Mouse (Mus musculus) midbrain, embryonic 13.5 days (tissue): Measurements from ENCODE around the gene Aga. TPM values are rescaled to one million over a fixed set of nuclear protein-coding genes. Genes with fewer than 3 reads are reported as not detected.
"Not testable (repeated sequence)": the region's sequence is repeated elsewhere in the genome, so short reads cannot be mapped to it uniquely, and the experiment has no call there.

Experiments used
- ATAC-seq: fragments of 200-750 bp; cut with Nextera tagmentation; 2 replicates; pipeline ENCODE4 v1.8.0; 2017; ENCODE audit warnings: mild to moderate bottlenecking, moderate TSS enrichment, moderate library complexity
- H3K27ac ChIP-seq: fragments of 300-500 bp; sonication (generic); 2 replicates; pipeline ENCODE4 v1.5.1; 2015; ENCODE audit warnings: inconsistent platforms, mild to moderate bottlenecking, moderate library complexity
- H3K27me3 ChIP-seq: fragments of 300-500 bp; sonication (generic); 2 replicates; pipeline ENCODE4 v1.6.1; 2015; ENCODE audit warnings: mild to moderate bottlenecking, inconsistent platforms
- H3K36me3 ChIP-seq: fragments of 300-500 bp; sonication (generic); 2 replicates; pipeline ENCODE4 v1.6.1; 2015; ENCODE audit warnings: mild to moderate bottlenecking, inconsistent platforms
- H3K4me1 ChIP-seq: fragments of 300-500 bp; sonication (generic); replicated peaks from 2 replicates; pipeline ENCODE4 v1.6.1; 2015; ENCODE audit warnings: inconsistent platforms
- H3K4me2 ChIP-seq: fragments of 300-500 bp; sonication (generic); replicated peaks from 2 replicates; pipeline ENCODE4 v1.6.1; 2015; ENCODE audit warnings: moderate library complexity, mild to moderate bottlenecking, inconsistent platforms
- H3K4me3 ChIP-seq: fragments of 300-500 bp; sonication (generic); replicated peaks from 2 replicates; pipeline ENCODE4 v1.5.1; 2015; ENCODE audit warnings: mild to moderate bottlenecking, inconsistent platforms
- H3K9ac ChIP-seq: fragments of 300-500 bp; sonication (generic); replicated peaks from 2 replicates; pipeline ENCODE4 v1.6.1; 2015; ENCODE audit warnings: mild to moderate bottlenecking, inconsistent platforms
- H3K9me3 ChIP-seq: fragments of 300-500 bp; sonication (generic); 2 replicates; pipeline ENCODE4 v1.6.1; 2016; ENCODE audit warnings: mild to moderate bottlenecking, inconsistent platforms
- WGBS: fragments of 180-500 bp; shearing (Covaris S2); methylation state at CpG from one replicate; pipeline ENCODE4 v1.1.7; 2015; 5-methylcytosine and 5-hydroxymethylcytosine counted together
- polyA plus RNA-seq: library from polyadenylated mRNA; unstranded; fragments of >200 nt; fragmentation: Nextera tagmentation; extraction: Ambion mirVana; gene quantifications from 2 replicates; pipeline ENCODE4 v1.2.1, GENCODE M21; 2015

Gene Aga
- 14.8 and 15.0 TPM in 2 replicates for polyA plus RNA-seq

GRCm38 (mm10) chr8:53511551-53512127 is at the start of gene Aga:
Gene Aga (plus strand): TSS chr8:53511727.
- H3K27ac ChIP-seq, result peak within 1 kb of the TSS; percentile 57
- 2% methylated on average over 24 of the region's 24 CpGs for WGBS
- H3K9me3 ChIP-seq, result no peaks in the 10 kb centered on the region
- no peaks in the 10 kb centered on the region for H3K27me3 ChIP-seq
- peak within 1 kb of the TSS; percentile 62 for H3K4me2 ChIP-seq
- peaks cover 3% of the 10 kb centered on the region; the same call in 1 of the 2 replicates for H3K36me3 ChIP-seq
- peak; percentile 98 for ATAC-seq
- H3K4me3 ChIP-seq, result peak within 1 kb of the TSS; percentile 54
- peak within 1 kb of the TSS; percentile 78 for H3K9ac ChIP-seq
- H3K4me1 ChIP-seq, result peaks cover 13% of the 10 kb centered on the region

- H3K9me3 ChIP-seq, result no peaks in the 10 kb centered on the region
- H3K4me3 ChIP-seq, result no peak overlapping the region
- H3K4me1 ChIP-seq, result no peaks in the 10 kb centered on the region
- H3K9ac ChIP-seq, result no peak overlapping the region
- no peaks in the 10 kb centered on the region for H3K36me3 ChIP-seq
- 44% methylated on average over 2 of the region's 2 CpGs for WGBS
- H3K27ac ChIP-seq, result no peak overlapping the region
- no peak for ATAC-seq
- H3K27me3 ChIP-seq, result no peaks in the 10 kb centered on the region
- H3K4me2 ChIP-seq, result no peak overlapping the region
Measured at GRCm38 (mm10) chr8:53489063-53489462, 22.5 kb upstream of the Aga start.

DNA sequence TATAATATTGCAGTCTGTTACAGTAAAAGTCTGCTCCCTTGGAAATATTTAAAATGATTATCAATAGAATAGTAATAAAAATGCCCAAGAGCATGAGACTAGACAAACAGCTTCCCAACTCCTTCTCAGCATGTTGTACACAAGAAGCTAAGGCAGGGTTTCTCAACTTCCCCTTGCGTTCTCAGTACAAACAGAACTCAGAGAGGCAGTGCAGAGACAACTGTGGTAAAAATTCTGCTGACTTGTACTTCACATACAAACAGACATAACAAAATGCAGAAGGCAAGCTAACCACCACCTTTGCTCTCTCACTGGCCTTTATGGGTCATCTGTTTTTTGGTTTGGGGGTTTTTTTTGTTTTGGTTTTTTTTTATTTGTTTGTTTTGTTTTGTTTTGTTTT is 15.3 kb upstream of the Aga start:
- no peaks in the 10 kb centered on the region for H3K36me3 ChIP-seq
- H3K4me3 ChIP-seq, result no peak overlapping the region
- no peak overlapping the region for H3K9ac ChIP-seq
- no peak overlapping the region for H3K27ac ChIP-seq
- 83% methylated on average over 1 of the region's 1 CpGs for WGBS
- H3K27me3 ChIP-seq, result no peaks in the 10 kb centered on the region
- no peak overlapping the region for H3K4me2 ChIP-seq
- H3K9me3 ChIP-seq, result no peaks in the 10 kb centered on the region
- no peaks in the 10 kb centered on the region for H3K4me1 ChIP-seq
- no peak for ATAC-seq

- Histone ChIP-seq H3K4me3 (no peak overlapping the region), H3K9ac (no peak overlapping the region), H3K4me2 (no peak overlapping the region), H3K27me3 (no peaks in the 10 kb centered on the region), H3K27ac (no peak overlapping the region), H3K9me3 (no peaks in the 10 kb centered on the region), H3K4me1 (no peaks in the 10 kb centered on the region), H3K36me3 (no peaks in the 10 kb centered on the region)
- whole genome bisulfite sequencing, result 74% methylated on average over 3 of the region's 3 CpGs
- no peak for ATAC-seq
Measured at GRCm38 (mm10) chr8:53496885-53497326, 14.6 kb upstream of the Aga start.

DNA sequence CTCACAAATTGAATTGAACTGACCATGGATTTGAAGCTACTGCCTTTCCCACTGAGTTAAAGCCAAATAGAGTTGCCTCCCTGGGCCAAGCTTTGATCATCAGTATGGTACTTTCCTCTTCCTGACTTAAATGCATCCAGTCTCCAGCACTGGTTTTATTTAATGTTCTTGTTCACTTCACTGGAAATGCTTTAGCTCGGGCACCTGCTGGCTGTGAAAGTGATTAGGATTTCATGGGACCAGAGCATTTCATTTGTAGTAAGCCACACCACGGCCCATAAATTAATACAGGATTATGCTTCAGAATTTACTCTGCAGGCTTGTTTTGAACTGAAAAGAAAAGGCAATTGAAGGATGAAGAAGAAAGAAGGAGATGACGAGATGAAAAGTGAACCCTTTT is 26.5 kb downstream of the Aga start:
- H3K27ac ChIP-seq, H3K4me3 ChIP-seq, H3K36me3 ChIP-seq, H3K4me1 ChIP-seq, H3K27me3 ChIP-seq, H3K9me3 ChIP-seq, H3K9ac ChIP-seq, H3K4me2 ChIP-seq: not testable (repeated sequence)
- ATAC-seq, result 0 out of 2 replicates have a peak, but pooled peaks have one; percentile 34
- 24% methylated on average over 3 of the region's 3 CpGs for WGBS

DNA sequence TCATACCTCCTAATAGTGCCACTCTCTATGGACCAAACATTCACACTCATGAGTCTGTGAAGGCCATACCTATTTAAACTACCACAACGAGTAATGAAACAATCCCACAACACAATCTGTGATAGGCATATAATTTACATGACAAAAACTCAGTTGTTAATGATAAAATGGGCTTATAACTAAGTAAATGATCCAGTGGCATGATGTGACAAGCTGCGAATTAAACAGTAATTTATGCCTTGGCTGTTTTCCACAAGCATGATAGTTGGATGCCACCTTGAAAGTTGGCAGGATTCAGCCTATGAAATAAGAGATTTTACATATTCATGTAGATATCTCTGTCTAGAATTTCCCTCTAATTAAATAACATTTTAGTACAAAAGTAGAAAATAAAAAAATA is 28.1 kb downstream of the Aga start:
- H3K36me3 ChIP-seq, result no peaks in the 10 kb centered on the region
- no peak overlapping the region for H3K4me3 ChIP-seq
- 0 out of 2 replicates have a peak, but pooled peaks cover 3% of the 10 kb centered on the region for H3K4me1 ChIP-seq
- H3K4me2 ChIP-seq, result no peak overlapping the region
- no peaks in the 10 kb centered on the region for H3K9me3 ChIP-seq
- WGBS, result 79% methylated on average over 2 of the region's 2 CpGs
- no peak for ATAC-seq
- no peaks in the 10 kb centered on the region for H3K27me3 ChIP-seq
- no peak overlapping the region for H3K27ac ChIP-seq
- no peak overlapping the region for H3K9ac ChIP-seq

DNA sequence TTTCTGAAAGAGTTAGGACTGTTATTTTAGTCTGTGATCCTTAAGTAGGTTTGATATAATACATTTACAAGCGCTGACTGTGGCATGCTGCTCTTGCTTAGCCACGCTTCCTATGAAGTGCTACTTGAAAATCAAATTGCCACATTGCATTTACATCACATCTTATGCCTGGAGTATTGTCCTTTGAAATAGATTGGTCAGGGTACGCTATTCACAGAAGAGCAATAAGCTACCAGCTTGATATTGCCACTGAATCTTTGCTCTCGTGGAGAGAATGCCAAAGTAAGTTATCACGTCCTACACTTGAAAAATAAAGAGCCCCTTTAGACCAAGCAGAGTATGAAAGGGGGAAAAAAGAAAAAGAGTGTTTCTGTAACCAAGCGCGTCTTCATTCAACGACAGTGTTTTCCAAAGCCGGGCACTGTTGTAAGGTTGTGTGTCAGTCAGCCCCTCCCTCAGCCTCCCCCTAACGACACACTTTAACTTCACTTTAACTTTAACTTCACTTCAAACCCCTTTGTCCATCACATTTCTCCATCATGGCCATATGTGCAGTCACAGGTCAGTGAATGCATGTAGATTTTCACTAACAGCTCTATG is 51.0 kb downstream of the Aga start:
- no peak overlapping the region for H3K27ac ChIP-seq
- ATAC-seq, result peak; percentile 86
- 0 out of 2 replicates have a peak, but pooled peaks cover 8% of the 10 kb centered on the region for H3K4me1 ChIP-seq
- WGBS, result 41% methylated on average over 10 of the region's 10 CpGs
- no peak overlapping the region for H3K9ac ChIP-seq
- H3K27me3 ChIP-seq, result no peaks in the 10 kb centered on the region
- no peak overlapping the region for H3K4me2 ChIP-seq
- H3K9me3 ChIP-seq, result no peaks in the 10 kb centered on the region
- no peak overlapping the region for H3K4me3 ChIP-seq
- H3K36me3 ChIP-seq, result no peaks in the 10 kb centered on the region

GRCm38 (mm10) chr8:53566223-53566622 is 54.7 kb downstream of the Aga start:
- 89% methylated on average over 6 of the region's 6 CpGs for WGBS
- Histone ChIP-seq H3K4me1 (0 out of 2 replicates have a peak, but pooled peaks cover 8% of the 10 kb centered on the region), H3K27me3 (no peaks in the 10 kb centered on the region), H3K4me3 (no peak overlapping the region), H3K36me3 (no peaks in the 10 kb centered on the region), H3K27ac (no peak overlapping the region), H3K9ac (no peak overlapping the region), H3K9me3 (no peaks in the 10 kb centered on the region), H3K4me2 (no peak overlapping the region)
- ATAC-seq, result no peak

Other genes with a start within 250 kb of the Aga start
- gene Neil3, start 127.3 kb downstream of the Aga start, polyA plus RNA-seq, result 12.8 and 16.3 TPM in 2 replicates